In the genomic region with DNA sequence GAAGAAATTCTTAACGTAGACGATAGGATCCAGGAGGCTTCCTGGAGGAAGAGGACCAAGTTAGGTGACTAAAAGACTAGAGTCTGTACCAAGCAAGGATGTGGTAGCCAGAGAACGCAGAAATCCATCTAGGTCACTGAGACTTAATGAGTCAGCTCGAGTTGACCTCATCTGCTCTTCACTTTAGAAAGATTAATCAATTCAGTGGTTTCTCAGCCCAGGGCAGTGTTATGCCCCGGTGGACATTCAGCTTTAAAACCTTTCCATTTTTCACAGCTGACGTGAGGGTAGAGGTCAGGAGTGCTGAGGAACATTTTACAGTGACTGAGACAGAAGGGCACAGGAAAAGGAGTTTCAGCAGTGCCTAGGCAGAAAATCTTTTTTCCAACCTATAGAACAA, we compare ENCODE assay signal across 21 mouse cellular contexts. TPM values are rescaled to one million over a fixed set of nuclear protein-coding genes. Genes with fewer than 3 reads are reported as not detected.
DNase-seq lines count a peak whose midpoint lies in the region; ATAC-seq and TF ChIP-seq lines count a peak whose summit lies in the region.
"Had no signal": no experiment of that assay in that cellular context is flagged by ENCODE, and none has a peak within 500 bp of the region (broad histone marks: within the 10 kb centered on the region; RNA-seq: fewer than 3 reads in every experiment).

No protein-coding gene starts in this region.

- peak overlapping the region; percentile 90; the same call in 1 of the 2 replicates for H3K27ac ChIP-seq in cerebellum, adult 2 months (ENCODE audit: insufficient read depth, low read length)
- no peak overlapping the region for H3K27ac ChIP-seq in kidney, embryonic 14.5 days (ENCODE audit: low read depth, low read length)
- H3K27ac ChIP-seq: embryonic facial prominence, embryonic 13.5 days; forebrain, embryonic 12.5 days; heart, adult 2 months; heart, embryonic 15.5 days; hindbrain, embryonic 13.5 days; hindbrain, postnatal 0 days had no signal

- H3K36me3 ChIP-seq in kidney, embryonic 14.5 days (ENCODE audit: control insufficient read depth, insufficient read depth, low read length) = no peaks in the 10 kb centered on the region
- H3K36me3 ChIP-seq: embryonic facial prominence, embryonic 13.5 days; forebrain, embryonic 12.5 days; heart, embryonic 15.5 days; hindbrain, embryonic 13.5 days had no signal

- TF ChIP-seq CTCF in cerebellum, adult 2 months (IDR thresholded peaks at IDR 0.05; ENCODE audit: borderline replicate concordance, insufficient read depth, low read depth, low read length) = no peak
- TF ChIP-seq CTCF in Patski (IDR thresholded peaks at IDR 0.05) = no peak

- peak in 1 of 2 experiments; percentile 25 for DNase-seq in cerebellum, adult 2 months
- DNase-seq in cerebellum, postnatal 14 days = no peak
- peak; percentile 34 for DNase-seq in kidney, adult 18-20 months
- DNase-seq in kidney, postnatal 10 days = no peak
- DNase-seq in kidney, postnatal 36 days = peak; percentile 27 to 44
- peak; percentile 27 for DNase-seq in Patski (ENCODE audit: low read depth, low spot score)
- DNase-seq: adrenal gland, adult 8-10 months; cerebellum, adult 11 months; cerebellum, postnatal 10 days; forebrain, postnatal 0 days; gastrocnemius, postnatal 14 days; heart, adult 2 months; heart, postnatal 14 days had no signal

- CTCF ChIA-PET in Patski (lab: Charles Lee) = no interaction called here

- no peak overlapping the region for H3K4me3 ChIP-seq in cerebellum, adult 2 months (replicated peaks; ENCODE audit: insufficient read depth, low read depth, low read length)
- no peak overlapping the region for H3K4me3 ChIP-seq in kidney, embryonic 14.5 days (ENCODE audit: low read length)
- H3K4me3 ChIP-seq: embryonic facial prominence, embryonic 13.5 days; forebrain, embryonic 12.5 days; heart, adult 2 months; heart, embryonic 15.5 days; hindbrain, embryonic 13.5 days had no signal

- no peak for ATAC-seq in kidney, embryonic 14.5 days (ENCODE audit: low FRiP score, low TSS enrichment)
- ATAC-seq in Patski = peak; percentile 57
- ATAC-seq: forebrain, postnatal 0 days; hindbrain, postnatal 0 days had no signal

- H3K27me3 ChIP-seq in cerebellum, adult 2 months (ENCODE audit: control insufficient read depth, insufficient read depth, low read length) = no peaks in the 10 kb centered on the region
- peaks cover 9% of the 10 kb centered on the region; the same call in 1 of the 2 replicates for H3K27me3 ChIP-seq in kidney, embryonic 14.5 days (ENCODE audit: control insufficient read depth, insufficient read depth, low read length)
- H3K27me3 ChIP-seq in Patski = no peaks in the 10 kb centered on the region
- H3K27me3 ChIP-seq: CH12.LX; embryonic facial prominence, embryonic 13.5 days; forebrain, embryonic 12.5 days had no signal

- H3K4me2 ChIP-seq in kidney, embryonic 14.5 days (replicated peaks; ENCODE audit: low read depth, low read length) = no peak overlapping the region
- H3K4me2 ChIP-seq: embryonic facial prominence, embryonic 13.5 days; forebrain, embryonic 12.5 days; heart, embryonic 11.5 days; heart, embryonic 15.5 days; hindbrain, embryonic 13.5 days had no signal

- TF ChIP-seq POLR2A in cerebellum, adult 2 months (IDR thresholded peaks at IDR 0.05; ENCODE audit: borderline replicate concordance, insufficient read depth, low read length) = no peak

- WGBS in cerebellum, adult 2 months = 14% methylated on average over 6 of the region's 6 CpGs
- WGBS in kidney, embryonic 14.5 days = 42% methylated on average over 6 of the region's 6 CpGs

- in situ Hi-C loops in Patski (cut with MboI; ENCODE audit: low pct_unique_long_range_greater_than_20kb) = no loop called here

- peaks cover 23% of the 10 kb centered on the region for H3K4me1 ChIP-seq in cerebellum, adult 2 months (ENCODE audit: control insufficient read depth, insufficient read depth, low read length)
- no peaks in the 10 kb centered on the region for H3K4me1 ChIP-seq in kidney, embryonic 14.5 days (ENCODE audit: control insufficient read depth, insufficient read depth, low read length)
- H3K4me1 ChIP-seq: embryonic facial prominence, embryonic 13.5 days; forebrain, embryonic 12.5 days; heart, embryonic 15.5 days; hindbrain, embryonic 13.5 days had no signal

- no peak overlapping the region for H3K9ac ChIP-seq in kidney, embryonic 14.5 days (ENCODE audit: low read depth, low read length)
- H3K9ac ChIP-seq: embryonic facial prominence, embryonic 13.5 days; forebrain, embryonic 12.5 days; forebrain, postnatal 0 days; heart, embryonic 15.5 days; hindbrain, embryonic 13.5 days had no signal

- H3K9me3 ChIP-seq in kidney, embryonic 14.5 days (ENCODE audit: control insufficient read depth, low read length) = peaks cover 3% of the 10 kb centered on the region; the same call in 1 of the 2 replicates
- H3K9me3 ChIP-seq: embryonic facial prominence, embryonic 13.5 days had no signal

- POLR2A ChIA-PET in Patski (lab: Charles Lee) = interaction anchor here (0.5 kb wide), 1 partner anchor 67 kb away, joined by 4 read pairs; no protein-coding TSS in a partner anchor

RNA-seq across cellular contexts. Expression of gene Kdelc2, which starts 37.4 kb away (rescaled TPM):
- 3.0 and 3.5 TPM in 2 replicates for polyA plus RNA-seq in cerebellum, adult 2 months (2012; rRNA removed)
- polyA plus RNA-seq in kidney, embryonic 14.5 days (2014; fragmentation: Nextera tagmentation; extraction: Ambion mirVana) = 15.5 and 25.3 TPM in 2 replicates
- 32.3 TPM for polyA plus RNA-seq in Patski (2021)

RNA-seq across cellular contexts. Expression of gene Exph5, which starts 44.9 kb away (rescaled TPM):
- 25.2 and 32.7 TPM in 2 replicates for polyA plus RNA-seq in cerebellum, adult 2 months (2012; rRNA removed)
- 1.1 and 2.1 TPM in 2 replicates for polyA plus RNA-seq in kidney, embryonic 14.5 days (2014; fragmentation: Nextera tagmentation; extraction: Ambion mirVana)
- 0.76 TPM for polyA plus RNA-seq in Patski (2021)

RNA-seq across cellular contexts. Expression of gene 4930550C14Rik, which starts 55.7 kb away (rescaled TPM):
- polyA plus RNA-seq in cerebellum, adult 2 months (2012; rRNA removed) = 0.54 and 0.81 TPM in 2 replicates
- polyA plus RNA-seq in kidney, embryonic 14.5 days (2014; fragmentation: Nextera tagmentation; extraction: Ambion mirVana) = 1.5 and 2.7 TPM in 2 replicates
- polyA plus RNA-seq in Patski (2021) = 0.13 TPM

Comparison
In these comparisons a context has a peak if more than half of its experiments do, and no peak if none do; other contexts are left out.
1. DNase-seq: peak in kidney, adult 18-20 months (single experiment), kidney, postnatal 36 days (2 of 2) and Patski (single experiment); none in cerebellum, postnatal 14 days (0 of 2) and kidney, postnatal 10 days (single experiment).